Mouse (Mus musculus) ES-Bruce4 (cell line): ENCODE results near the gene Ccnb1. TPM values are rescaled to one million over a fixed set of nuclear protein-coding genes. Genes with fewer than 3 reads are reported as not detected.
"Not testable (repeated sequence)": the region's sequence is repeated elsewhere in the genome, so short reads cannot be mapped to it uniquely, and the experiment has no call there.

Source experiments
- H3K27ac ChIP-seq: 2 replicates; pipeline ENCODE4 v1.5.1; 2012; ENCODE audit warnings: low read length, inconsistent platforms; ENCODE audit not compliant: insufficient read depth
- H3K27me3 ChIP-seq: 2 replicates; pipeline ENCODE4 v1.6.1; 2012; ENCODE audit warnings: mild to moderate bottlenecking, low read length, inconsistent platforms; ENCODE audit not compliant: control insufficient read depth, poor library complexity, insufficient read depth, severe bottlenecking
- H3K36me3 ChIP-seq: 2 replicates; pipeline ENCODE4 v1.6.1; 2012; ENCODE audit warnings: inconsistent platforms, mild to moderate bottlenecking, low read length, moderate library complexity; ENCODE audit not compliant: control insufficient read depth, poor library complexity, insufficient read depth, severe bottlenecking
- H3K4me1 ChIP-seq: one replicate; pipeline ENCODE4 v1.8.1; 2011; ENCODE audit warnings: low read length; ENCODE audit not compliant: control insufficient read depth, insufficient read depth
- H3K4me3 ChIP-seq: 2 replicates; pipeline ENCODE4 v1.5.1; 2011; ENCODE audit warnings: low read depth, mild to moderate bottlenecking, low read length
- H3K9ac ChIP-seq: 2 replicates; pipeline ENCODE4 v1.6.1; 2012; ENCODE audit warnings: low read depth, mild to moderate bottlenecking, inconsistent platforms; ENCODE audit not compliant: poor library complexity, severe bottlenecking
- H3K9me3 ChIP-seq: replicated peaks from 2 replicates; pipeline ENCODE4 v1.6.1; 2012; ENCODE audit warnings: mild to moderate bottlenecking, low read length, inconsistent platforms; ENCODE audit not compliant: control insufficient read depth, poor library complexity, insufficient read depth, severe bottlenecking
- CTCF ChIP-seq: IDR thresholded peaks from one replicate; pipeline ENCODE4 v1.8.1; 2011; ENCODE audit warnings: low read depth, low read length
- EP300 ChIP-seq: IDR thresholded peaks from 2 replicates; pipeline ENCODE4 v1.6.1; 2011; ENCODE audit warnings: low read depth, low read length; ENCODE audit not compliant: insufficient read depth
- POLR2A ChIP-seq: IDR thresholded peaks from one replicate; pipeline ENCODE4 v1.8.1; 2011; ENCODE audit warnings: low read length; ENCODE audit not compliant: insufficient read depth
- polyA plus RNA-seq: library from polyadenylated mRNA; stranded (reverse); fragments of >200 nt; gene quantifications from 2 replicates; pipeline ENCODE4 v1.2.4, GENCODE M21; 2011; ENCODE audit warnings: low read depth; ENCODE audit not compliant: missing spikeins, insufficient read depth, insufficient read length

Gene Ccnb1
- polyA plus RNA-seq, 1 experiment = 669 TPM

DNA sequence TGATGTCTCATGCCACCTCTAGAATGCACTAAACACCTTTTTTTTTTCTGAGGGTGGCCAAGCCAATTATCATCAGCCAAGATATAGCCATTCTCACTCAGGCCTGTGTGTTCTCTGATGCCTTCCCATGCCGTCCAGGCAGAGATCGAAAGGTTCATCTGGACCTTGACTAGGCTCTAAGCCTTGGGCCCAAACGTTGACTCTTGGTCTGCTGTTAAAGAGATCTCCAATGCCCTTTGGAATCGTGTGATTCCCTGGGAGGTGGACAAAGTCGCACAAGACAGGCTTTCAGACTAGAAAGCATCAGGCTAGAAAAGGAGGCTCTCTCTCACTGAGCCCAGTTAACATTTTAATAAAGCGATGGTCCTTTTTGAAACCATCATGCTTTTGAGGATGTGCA, 10.8 kb upstream of the Ccnb1 start:
- Histone ChIP-seq H3K9ac (no peak overlapping the region), H3K36me3 (peaks cover 3% of the 10 kb centered on the region), H3K27ac (no peak overlapping the region), H3K4me3 (no peak overlapping the region), H3K9me3 (no peaks in the 10 kb centered on the region), H3K4me1 (no peaks in the 10 kb centered on the region), H3K27me3 (no peaks in the 10 kb centered on the region)
- TF ChIP-seq EP300 (no peak), CTCF (no peak), POLR2A (no peak)

DNA sequence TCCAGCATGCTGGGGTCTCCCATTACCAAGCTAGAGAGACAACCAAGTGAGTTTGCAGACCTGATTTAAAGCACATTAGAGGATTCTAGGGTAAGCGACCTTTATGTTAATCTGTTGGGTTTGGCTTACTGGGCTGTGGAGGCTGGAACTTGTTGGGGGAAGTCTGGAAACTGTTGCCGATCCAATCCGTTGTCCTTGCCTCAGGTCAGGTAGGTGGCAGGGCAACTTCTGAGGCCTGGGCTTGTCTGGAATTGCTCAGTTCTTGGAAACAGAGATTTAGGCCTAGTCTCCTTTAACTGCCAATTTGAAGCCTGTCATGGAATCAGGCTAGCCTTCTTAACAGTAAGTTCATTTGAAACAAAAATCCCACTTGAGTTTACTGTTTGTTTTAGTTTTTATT, 2.7 kb upstream of the Ccnb1 start:
- Histone ChIP-seq H3K4me3 (no peak overlapping the region), H3K9me3 (no peaks in the 10 kb centered on the region), H3K27ac (peak overlapping the region; percentile 12), H3K27me3 (no peaks in the 10 kb centered on the region), H3K36me3 (peaks cover 14% of the 10 kb centered on the region), H3K4me1 (peaks cover 3% of the 10 kb centered on the region), H3K9ac (0 out of 2 replicates have a peak overlapping the region, but pooled peaks have one; percentile 0)
- TF ChIP-seq EP300 = peak; percentile 31; the same call in 1 of the 2 replicates
- no peak for TF ChIP-seq CTCF
- no peak for TF ChIP-seq POLR2A

DNA sequence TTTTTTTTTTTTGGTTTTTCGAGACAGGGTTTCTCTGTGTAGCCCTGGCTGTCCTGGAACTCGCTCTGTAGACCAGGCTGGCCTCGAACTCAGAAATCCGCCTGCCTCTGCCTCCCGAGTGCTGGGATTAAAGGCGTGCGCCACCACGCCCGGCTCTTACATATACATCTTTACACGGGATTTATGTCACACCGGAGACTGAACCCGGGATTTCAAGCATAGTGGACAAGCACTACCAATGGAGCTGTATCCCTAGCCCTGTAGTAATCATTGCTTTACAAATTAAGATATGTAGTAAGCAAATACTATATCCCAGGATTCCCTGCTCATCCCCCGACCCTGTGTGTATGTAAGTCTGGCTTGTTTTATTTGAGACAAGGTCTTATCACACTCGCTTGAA, 1.7 kb upstream of the Ccnb1 start:
- not testable (repeated sequence) for H3K9ac ChIP-seq, H3K9me3 ChIP-seq, H3K4me1 ChIP-seq, H3K27me3 ChIP-seq, H3K4me3 ChIP-seq
- H3K36me3 ChIP-seq = peaks cover 24% of the 10 kb centered on the region
- peak overlapping the region; percentile 64; the same call in 1 of the 2 replicates for H3K27ac ChIP-seq

DNA sequence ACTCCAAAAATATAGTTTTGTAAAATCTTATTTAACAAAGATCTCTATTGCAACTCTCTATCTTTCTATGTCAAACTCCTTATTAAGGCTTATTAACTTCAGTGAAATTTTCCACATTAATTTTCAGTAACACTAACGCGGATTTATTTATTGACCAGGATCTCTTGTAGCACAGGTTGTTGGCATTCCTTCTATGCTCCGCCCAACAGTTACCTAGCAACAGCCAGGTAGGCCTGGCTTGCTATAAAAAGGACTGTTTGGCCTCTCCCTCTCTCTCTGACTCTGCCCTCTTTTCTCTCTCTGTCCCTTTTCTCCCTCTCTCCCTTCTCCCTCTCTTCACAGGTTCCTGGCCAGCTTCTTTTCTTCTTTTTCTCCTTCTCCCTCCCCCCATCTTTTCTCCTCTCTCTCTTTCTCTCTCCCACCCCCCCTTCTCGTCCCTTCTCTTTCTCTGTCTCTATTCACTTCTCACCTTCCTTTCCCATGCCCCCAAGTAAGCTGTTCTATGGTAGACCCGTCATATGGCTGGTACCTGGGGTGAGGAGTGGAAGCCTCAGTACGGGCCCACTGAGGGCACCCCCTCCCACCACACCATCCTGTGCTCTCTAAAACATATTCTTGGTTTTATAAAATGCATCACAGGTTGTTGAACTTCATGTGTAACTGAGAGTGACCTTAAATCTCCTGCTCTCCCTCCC, 1.1 kb upstream of the Ccnb1 start:
- Histone ChIP-seq H3K27ac (0 out of 2 replicates have a peak overlapping the region, but pooled peaks have one; percentile 17), H3K4me3 (no peak overlapping the region)
- no peak for TF ChIP-seq EP300
- no peak for TF ChIP-seq POLR2A
- no peak for TF ChIP-seq CTCF

DNA sequence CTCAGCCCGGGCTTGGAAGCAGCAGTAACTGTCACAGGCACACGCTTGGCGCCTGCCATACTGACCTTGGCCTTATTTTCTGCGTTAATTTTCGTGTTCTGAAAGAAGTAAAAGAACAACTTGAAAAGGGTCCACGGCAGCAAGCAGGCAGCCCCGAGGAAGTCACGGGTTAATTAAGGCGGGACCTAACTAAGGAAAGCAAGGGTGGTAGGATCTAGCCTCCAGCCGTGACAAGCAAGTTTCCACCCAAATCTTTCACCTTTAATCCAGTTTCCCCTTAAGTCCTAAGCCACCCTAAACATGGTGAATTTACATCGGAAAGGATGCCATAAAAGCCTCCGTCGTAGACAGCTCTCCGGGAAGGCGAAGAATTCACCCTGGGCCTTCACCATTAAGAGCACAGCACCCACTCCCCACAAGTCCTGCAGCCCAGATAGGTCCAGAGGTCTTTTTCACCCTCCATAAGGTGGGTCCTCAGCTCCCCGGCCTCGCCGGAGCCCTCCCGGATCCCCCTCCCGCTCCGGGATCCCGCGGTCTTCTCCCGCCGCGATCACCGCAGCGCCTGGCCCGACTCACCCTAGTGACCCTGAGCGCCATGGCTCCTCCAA, 460 bp downstream of the Ccnb1 start:
- no peak for TF ChIP-seq CTCF
- no peak for TF ChIP-seq EP300
- H3K9me3 ChIP-seq = no peaks in the 10 kb centered on the region
- H3K27ac ChIP-seq = peak overlapping the region; percentile 47
- H3K27me3 ChIP-seq = no peaks in the 10 kb centered on the region
- peaks cover 3% of the 10 kb centered on the region for H3K4me1 ChIP-seq
- H3K36me3 ChIP-seq = peaks cover 45% of the 10 kb centered on the region
- peak overlapping the region; percentile 98 for H3K9ac ChIP-seq
- H3K4me3 ChIP-seq = peak overlapping the region; percentile 97

More for the DNA sequence above, 1.1 kb upstream of the Ccnb1 start:
- Histone ChIP-seq H3K4me1 (peaks cover 3% of the 10 kb centered on the region), H3K36me3 (peaks cover 30% of the 10 kb centered on the region), H3K9ac (no peak overlapping the region), H3K27me3 (no peaks in the 10 kb centered on the region), H3K9me3 (no peaks in the 10 kb centered on the region)

DNA sequence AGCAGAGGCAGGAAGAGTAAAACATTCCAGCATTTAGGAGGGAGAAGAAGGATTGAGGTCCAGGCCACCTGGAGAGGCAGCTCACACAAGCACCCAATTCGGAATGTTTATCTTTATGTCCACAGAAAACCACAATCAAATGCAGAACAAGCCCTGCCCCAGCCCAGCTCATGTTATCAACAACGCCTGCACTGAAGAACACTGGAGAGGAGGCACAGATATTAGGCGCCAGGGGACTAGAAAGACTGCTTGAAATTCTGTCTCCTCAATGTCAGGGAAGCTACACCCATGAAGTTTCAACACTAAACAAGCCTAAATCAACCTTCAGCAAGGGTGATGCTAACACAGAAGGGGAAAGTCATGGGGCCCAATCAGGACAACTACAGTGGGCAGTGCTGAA, 8.9 kb downstream of the Ccnb1 start:
- Histone ChIP-seq H3K27ac (0 out of 2 replicates have a peak overlapping the region, but pooled peaks have one; percentile 52), H3K27me3 (no peaks in the 10 kb centered on the region), H3K36me3 (peaks cover 49% of the 10 kb centered on the region), H3K9ac (no peak overlapping the region), H3K4me1 (no peaks in the 10 kb centered on the region), H3K4me3 (no peak overlapping the region), H3K9me3 (no peaks in the 10 kb centered on the region)
- TF ChIP-seq POLR2A = no peak
- no peak for TF ChIP-seq CTCF
- no peak for TF ChIP-seq EP300
